Mouse (Mus musculus) urinary bladder, postnatal 10 days (tissue): ENCODE results near the gene Sycn.

Source experiments
- DNase-seq: peaks from one replicate; pipeline ENCODE4 v3.0.0; 2022; ENCODE audit warnings: low spot score

Sycn gene

DNA sequence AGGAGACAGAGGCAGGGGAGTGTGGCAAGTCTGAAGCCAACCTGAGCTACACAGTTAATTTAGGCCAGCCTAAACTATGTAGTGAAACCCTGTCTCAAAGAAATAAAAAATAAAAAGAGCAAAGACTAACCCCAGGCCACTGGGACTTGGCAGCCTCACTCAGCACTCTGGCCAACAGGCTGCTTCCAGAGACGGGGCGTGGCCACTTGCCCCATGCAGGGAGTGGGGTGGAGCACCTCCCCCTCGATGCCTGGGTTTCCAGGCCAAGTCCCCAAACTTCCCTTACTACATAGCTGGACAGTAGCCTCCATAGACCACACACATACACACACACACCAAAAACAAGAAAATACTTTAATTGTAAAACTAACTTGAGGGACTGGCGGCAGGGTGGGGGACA, 17.8 kb downstream of the Sycn start:
- DNase-seq = no peak

DNA sequence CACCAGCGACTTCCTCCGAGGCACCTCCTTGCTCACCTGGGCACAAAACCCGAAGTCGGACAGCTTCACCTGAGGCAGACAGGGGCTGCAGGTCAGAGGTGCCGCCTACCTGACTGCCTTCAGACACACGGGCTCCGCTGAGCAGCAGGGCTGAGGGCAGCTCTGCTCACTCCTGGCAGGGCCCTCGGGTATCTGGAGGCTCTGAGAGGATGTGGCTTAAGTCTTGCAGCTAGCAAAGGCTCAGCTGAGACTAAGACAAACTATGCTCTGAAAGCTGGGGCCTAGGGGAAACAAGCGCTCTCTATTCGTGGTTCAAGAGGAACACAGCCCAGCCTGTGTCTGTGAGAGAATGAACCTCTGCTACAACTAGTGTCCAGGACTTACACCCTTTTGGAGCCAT, 20.2 kb downstream of the Sycn start:
- no peak for DNase-seq

DNA sequence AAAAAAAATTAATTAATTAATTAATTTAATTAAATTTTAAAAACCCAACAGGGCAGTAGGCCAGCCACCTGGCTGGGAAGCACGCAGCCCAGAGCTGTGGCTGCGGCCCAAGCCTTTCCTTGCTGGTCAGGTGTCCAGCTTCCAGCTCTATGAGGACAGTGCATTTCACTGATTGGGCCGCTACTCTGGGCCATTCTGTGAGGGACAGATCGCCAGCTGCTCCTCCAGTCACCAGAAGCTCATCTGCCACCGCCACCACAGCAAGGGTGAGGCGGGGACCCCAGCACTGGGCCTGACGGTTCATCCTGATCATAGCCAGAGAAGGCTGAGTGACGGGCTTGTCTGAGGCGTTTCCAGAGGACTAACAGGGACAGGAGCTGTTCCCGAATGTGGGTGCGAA, 21.3 kb downstream of the Sycn start:
- no peak for DNase-seq

DNA sequence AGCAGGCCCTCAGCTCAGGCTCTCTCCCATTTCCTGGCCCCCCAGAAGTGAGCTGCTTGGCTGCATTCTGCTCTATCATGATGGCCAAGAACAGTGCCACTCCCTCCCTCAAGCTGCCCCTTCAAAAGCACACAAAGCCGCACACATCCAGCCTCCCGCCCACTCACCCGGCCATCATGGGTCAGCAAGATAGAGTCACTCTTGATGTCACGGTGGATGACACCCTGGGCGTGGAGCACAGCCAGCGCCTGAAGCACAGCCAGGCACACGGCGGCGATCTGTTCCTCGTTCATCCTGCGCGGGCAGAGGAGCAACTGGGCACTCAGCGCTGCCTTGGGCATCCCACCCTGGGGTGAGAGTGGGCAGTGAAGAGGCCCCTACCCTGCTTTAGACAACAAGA, 21.7 kb downstream of the Sycn start:
- no peak for DNase-seq

DNA sequence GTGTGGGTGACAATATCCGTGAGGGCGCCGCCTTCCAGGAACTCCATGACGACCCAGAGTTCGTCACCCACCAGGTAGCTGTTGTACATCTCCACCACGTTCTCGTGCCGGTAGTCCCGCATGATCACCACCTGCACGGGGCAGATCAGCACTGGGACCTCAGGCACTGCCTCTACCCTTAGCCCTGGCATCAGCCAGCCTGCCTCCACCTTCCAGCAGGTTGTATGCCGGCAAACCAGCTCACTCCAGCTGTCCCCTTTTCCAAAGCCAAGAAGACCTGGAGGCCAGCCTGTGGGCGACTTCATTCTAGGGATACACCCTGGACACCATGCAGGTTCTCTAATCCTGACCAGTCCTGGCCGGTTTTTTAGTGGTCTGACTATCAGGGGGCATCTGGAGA, 22.3 kb downstream of the Sycn start:
- DNase-seq = no peak

DNA sequence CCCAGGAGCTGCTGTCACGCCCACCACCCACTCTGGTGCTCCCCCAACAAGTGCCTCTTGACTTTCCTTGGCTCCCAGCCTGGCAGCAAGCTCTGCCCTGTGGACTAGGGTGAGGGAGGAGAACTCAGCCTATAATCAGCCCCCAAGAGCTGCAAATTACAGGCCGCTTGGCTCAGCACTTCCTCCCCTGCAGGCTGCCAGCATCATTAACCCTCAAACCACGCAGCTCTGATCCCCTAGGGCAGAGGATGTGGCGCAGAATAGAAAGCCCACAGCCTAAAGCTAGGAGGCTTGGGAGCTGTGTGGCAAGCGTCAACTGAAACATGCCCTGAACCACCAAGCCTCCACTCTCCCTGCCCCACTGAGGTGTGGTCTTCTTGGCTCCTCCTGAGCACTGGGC, 24.7 kb downstream of the Sycn start:
- DNase-seq = no peak

DNA sequence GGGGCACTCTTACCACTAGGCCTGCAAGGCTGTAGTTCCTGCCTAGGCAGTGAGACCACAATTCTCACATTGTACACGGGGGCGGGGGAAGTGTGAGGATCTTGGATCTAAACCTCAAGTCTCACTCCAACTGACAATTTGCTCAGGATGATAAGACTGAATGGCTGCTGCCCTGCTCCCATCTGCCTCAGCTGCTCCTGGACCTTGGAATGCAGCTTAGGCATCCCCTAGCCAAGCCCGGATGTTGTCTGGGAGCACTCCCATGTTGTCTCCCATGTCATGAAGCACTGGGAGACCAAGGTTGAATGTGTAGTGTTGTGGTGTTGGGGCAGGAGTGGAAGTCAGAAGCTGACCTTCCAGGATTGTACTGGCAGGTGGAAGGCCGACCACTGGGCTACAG, 26.9 kb downstream of the Sycn start:
- DNase-seq = no peak

DNA sequence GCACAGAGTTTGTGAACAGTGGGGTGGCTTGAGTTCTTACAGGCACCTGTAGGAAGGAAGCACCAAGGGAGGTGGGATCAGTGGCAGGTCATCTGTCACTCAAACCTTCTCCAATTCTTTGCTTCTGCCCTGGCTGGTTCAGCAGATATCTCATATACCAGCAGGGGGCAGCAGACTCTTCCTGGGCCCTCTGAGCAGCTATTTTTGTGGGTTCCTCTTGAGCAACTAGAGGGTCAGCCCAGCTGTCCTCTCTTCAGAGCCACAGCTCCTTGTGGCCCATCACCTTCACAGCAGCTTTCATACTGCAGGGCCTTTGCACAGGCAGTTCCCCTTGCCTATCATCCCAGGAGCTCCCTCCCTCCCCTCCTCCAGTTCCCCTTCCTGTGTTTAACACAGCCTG, 27.6 kb downstream of the Sycn start:
- DNase-seq = no peak

DNA sequence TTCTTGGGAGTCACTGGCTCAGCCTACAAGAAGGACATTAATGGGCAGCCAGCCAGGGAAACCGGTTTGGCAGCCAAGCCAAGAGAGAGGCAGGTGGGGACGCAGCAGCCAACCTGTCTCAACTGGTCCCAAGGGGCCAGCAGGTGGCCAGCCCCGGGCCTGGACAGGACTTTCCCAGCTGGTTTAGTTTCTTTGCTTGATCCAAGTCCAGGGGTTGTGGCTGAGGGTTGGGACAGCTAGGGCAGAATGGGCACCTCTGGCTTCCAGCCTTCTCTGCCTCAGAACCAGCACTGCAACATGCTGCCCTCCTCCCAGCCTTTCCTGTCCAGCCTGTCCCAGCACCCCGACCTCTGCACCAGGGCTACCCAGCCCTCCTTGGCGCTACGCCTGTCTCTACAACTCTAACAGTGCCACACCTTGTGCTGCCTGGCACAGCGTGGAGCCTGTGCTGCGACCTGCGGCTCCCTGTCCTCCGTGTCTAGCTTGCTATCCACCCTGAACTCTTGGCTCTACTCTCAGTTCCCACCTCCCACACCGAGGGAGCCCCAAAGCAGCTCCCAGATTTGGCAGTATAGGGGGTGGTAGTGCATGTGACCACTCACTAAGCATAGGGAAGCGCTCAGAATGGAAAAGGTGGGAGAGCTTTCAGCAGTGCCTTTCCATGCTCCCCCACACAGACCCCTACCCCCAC, 29.8 kb downstream of the Sycn start:
- DNase-seq = peak; percentile 77

DNA sequence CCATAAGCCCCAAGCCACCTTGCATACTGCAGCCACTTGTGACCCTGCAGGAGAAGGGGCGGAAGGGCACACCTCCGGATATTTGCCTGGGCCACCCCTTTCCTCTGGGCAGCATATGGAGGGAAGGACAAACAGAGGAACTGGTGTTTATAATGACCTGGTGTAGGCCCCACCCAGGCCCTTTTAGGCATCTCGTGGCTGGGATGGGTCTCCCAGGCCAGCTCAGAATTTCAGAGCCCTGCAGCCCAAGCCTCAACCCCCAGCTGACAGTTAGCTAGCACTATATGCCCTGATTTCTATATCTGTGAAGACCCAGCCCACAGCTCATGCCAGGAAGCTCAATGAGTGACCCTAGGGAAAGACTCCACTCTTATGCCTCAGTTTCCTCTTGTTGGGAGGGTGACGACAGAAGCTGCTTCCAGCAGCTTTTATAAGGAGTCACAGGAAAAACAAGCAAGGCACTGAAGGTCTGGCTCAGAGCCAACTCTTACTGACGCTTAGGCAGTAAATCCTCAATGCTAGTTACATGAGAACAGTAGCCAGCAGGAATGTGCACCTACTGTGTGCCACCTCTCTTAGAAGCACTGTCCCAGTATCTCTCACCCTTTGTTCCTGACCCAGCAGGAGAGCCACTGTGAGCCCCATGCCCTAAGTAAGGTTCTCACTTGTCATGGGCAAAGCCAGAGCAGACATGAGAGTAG, 30.4 kb downstream of the Sycn start:
- DNase-seq = no peak

DNA sequence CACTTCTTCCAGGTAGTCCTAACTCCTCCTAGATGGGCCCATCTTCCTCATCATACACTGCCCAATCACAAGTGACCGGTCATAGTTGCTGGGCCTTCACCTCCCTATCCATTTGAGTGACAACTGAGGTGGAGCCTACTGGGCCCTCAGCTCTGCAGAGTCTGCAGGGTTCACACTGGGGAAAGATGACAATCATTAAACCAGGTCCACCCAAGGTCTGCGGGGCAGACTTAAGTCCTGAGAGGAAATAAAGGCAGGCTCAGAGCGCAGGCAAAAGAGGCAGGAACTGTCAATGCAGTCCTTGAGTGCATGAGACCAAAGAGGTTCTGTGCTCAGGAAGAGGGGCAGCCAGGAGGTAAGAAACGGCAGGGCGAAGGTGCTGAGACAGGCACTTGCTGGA, 32.0 kb downstream of the Sycn start:
- no peak for DNase-seq

DNA sequence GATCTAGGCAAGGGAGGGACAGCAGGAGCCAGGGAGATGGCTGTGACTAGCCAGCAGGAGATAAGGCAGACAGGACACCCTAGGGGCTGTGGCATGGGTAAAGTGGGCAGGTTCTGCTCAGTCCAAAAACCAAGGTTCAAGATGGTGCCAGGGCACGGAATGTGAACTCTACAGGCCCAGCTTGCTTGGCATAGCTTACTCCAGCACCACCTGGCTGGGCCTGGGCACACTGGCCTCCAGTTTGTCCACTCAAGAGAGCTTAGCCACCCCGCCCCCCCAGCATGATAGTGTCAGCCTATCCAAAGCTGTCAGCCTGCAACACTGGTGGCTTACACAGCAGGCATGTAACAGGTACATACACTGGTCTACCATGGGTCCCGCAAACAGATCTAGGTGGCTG, 32.6 kb downstream of the Sycn start:
- no peak for DNase-seq

DNA sequence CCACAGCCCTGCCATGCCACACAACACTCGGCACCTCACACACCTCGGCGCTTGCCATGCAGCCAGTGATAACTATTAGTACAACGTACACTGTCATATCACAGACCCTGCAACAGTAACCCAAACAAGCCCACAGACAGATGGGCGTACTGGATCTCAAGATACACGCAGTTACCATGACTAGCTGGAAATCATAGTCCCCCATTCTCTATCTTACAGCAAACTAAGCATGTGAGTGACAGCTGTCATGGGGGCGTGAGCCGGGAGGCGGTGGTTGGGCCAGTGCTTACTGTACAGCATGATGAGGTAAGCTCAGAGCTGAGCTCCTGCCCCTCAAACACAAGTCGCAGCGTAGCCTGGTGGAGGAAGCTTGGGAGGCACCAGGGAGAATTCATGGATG, 34.9 kb downstream of the Sycn start:
- no peak for DNase-seq

DNA sequence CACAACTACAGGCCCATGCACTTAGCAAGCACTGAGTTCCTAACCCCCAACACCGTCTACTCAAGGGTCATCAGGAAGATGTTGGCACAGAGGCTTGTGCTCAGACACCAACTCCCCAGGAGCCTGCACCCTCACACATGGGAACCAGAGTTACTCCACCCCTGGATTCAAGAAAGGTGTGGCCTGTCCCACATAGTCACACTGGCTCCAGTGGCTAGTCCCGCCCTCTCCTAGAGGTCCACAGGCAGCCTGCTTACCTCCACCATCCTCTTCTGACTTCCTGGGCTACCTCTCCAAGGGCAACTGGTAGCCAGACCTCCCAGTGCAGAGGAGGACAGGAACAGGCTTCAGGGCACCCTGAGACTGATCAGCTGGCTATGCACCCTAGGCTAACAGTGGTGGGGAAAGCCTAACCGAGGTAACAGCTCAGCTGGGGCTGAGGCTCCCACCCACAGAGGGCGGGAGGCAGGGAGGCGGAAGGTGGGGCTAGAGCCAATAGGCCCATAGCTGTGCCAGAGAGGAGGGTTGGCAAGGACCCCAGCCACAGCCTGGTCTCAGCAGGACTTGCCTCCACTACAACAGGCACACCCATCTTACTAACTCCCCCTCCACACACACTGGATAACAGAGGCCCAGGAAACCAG, 35.7 kb downstream of the Sycn start:
- DNase-seq = no peak

DNA sequence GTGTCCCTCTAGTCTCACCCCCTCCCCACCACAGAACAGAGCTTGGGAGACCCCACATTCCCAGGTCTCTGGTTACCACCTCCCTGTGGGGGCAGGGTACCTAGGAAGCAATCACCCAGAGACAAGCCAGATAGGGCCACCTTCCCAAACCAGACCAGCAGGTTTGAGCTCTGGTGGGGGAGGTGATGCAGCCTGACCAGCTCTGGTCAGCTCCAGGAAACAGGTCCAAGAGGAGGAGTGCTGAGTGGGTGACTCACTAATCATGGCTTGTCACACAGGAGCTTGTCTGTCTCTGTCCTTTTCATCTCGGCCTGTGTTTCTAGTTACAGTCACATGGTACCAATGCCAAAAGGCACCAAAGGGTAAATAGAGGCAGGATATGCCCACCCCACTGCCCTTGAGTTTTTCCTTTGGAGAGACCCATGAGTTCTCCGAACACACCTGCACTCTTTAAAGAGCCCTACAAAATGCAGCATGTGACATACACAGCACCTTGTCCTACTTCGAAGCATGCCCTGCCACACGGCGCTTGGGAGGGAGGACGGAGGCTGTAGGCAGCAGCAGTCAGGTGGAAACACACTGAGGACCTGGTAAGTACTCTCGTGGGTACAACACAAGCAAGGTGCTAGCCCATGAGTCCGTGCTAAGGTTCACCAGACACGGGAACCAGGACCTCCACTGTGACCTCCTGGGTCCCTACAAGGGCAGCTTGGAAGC, 37.3 kb downstream of the Sycn start:
- DNase-seq = no peak

DNA sequence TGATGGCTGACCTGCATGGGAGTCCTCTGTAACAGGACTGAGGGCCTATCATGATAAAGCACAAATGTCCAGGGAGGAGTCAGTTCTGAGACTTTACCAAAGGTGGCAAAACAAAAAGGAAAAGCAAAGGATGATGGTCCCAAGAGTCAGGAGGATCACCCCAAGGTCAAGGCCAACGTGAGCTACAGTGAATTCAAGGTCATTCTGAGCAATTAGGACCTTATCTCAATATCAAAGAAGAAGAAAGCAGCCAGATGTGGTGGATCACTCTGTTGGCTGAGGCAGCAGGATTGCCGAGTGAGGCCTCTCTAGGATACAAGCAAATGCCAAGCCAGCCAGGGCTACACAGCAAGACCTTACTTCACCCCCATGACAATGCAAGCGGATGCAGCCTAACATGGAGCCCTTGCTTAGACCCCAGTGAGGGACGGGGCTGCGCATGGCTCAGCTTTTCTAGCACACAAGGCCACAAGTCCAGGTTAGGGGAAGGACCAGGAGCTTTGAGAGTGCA, 37.9 kb downstream of the Sycn start:
- DNase-seq = no peak

DNA sequence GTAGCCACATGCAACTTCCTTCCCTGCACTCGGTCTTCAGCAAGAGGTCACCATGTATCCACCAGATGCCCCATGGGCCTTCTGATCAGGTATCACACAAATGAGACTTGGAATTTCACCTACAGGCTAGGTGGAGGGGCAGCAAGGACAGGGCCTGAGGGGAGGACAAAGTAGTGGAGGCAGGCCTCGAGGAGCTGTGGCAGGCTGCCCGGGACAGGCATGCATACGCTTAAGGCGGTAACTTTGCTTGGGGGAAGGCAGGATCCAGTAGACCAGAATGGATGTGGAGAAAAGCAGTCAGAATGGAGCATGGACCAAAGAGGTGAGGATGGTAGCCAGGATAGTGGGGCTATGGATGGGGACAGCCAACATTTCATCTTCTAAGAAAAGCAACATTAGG, 39.1 kb downstream of the Sycn start:
- DNase-seq = no peak

DNA sequence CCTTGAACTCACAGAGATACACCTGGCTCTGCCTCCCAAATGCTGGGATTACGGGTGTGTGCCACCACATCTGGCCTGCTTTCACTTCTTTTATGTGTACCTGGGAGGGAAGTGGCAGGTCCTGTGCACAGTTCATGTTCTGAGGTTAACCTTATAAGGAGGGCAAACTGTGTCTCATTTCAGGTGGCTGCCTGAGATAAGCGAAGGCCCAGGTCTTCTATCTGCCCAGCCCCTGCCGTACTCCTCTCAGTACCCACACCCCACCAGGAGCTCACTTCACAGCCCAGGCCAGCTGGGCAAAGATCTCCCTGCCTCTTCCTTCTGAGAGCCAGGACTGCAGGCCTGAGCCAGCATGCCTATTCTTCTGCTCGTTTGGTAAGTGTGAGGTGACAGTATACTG, 41.0 kb downstream of the Sycn start:
- no peak for DNase-seq

DNA sequence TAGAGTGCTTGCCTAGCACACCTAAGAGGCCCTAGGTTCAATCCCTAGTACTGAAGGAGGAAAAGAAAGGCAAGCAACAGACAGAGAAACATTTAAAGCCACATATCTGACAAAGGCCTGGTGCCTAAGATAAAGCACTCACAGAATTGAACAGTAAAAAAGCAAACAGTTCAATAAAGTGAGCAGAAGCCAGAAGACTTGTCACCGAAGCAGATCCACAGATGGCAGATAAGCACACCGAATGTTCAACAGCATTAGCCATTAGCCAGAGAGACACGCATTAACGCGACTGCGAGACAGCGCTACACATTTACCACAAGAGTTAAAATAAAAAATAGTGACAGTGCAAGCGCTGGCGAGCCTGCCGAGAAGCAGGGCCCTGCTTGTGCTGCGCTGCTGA, 42.2 kb downstream of the Sycn start:
- no peak for DNase-seq

DNA sequence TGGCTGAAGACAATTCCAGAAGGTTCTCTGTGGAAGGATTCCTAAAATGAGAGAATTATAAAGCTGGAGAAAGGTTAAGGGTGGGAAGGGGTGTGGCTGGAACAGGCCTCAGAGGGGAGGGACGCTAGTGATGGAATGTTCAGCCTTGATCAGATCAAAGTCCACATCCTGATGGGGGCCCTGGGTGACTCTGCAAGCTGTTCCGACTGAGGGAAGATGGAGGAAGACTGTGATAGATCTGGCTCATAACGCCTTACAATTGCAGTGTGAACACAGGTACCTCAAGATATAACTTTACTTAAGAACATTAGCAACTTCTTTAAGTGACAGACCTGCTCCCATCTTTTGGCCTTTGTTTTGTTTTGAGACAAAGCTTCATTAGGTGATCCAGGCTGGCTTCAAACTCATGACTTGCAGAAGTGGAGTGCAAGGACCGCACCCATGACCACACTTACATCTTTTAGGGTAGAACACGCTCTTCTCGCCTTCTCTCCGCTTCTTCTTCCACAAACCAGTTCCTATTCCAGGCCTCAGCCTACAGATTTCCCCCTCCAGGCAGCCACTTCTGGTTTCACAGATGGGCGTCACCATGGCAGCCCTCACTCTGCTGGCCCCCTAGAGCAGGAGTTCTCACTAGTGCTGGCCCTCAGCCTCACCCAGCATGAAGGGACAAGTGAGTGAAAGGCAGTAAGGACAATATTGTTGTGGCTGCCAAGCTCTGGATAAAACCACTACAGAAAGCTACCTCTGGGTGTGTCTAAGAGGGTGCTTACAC, 43.1 kb downstream of the Sycn start:
- no peak for DNase-seq

DNA sequence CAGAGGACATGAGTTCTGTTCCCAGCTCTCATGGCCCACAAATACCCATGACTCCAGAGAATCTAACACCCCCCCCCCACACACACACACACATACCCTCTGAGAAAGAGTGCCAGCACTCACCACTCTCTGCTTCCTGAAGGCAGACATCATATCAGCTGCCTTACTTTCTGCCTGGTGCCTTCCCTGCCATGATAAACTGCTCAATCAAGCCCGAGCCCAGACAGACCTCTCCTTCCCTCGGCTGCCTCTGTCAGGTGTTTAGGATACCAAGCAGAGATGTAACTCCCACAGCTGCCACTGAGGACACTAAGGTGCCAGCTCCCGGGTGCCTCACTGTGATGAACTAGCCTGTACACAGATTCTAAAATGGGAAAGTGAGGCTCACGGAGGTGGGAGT, 43.8 kb downstream of the Sycn start:
- no peak for DNase-seq

DNA sequence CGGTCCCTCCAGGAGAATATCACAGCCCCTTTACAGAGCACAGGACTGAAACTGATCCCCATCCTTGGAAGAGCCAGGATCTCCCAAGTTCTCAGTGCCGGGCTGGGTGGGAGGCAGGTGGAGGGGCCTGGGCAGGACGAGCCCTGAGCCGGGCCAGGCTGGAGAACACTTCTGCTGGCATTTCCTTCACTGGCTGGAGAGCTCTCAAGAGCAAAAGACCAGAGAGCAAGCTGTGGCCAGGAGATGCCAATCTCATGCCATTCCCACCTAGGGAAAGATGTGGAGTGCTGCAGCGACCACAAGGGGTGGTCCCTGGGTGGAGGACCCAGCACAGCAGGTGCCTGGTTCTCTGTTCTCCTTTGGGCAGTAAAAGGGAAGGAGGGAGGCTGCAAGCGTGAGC, 44.3 kb downstream of the Sycn start:
- DNase-seq = no peak
